Comparison of ENCODE assay signal across 8 mouse cellular contexts in the genomic region with DNA sequence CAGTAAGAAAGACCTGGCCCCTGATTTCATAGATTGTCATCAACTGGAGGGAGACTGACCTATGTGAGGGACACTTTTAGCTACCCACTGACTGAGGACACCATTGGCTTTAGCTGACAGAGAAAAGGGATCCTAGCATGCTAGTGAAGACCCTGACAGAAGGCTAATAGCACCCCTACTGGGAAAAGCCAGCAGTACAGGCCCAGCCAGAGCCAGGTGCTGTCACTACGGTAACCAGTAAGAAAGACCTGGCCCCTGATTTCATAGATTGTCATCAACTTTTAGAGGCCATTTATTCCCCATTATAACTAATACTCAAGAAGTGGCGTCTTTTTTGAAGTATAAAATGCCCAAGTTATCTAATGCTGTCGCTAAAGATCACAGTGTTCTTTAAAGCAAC.
DNase-seq lines count a peak whose midpoint lies in the region.

No protein-coding gene starts in this region.

- intact Hi-C loops in heart, postnatal 36 days (cut with DNase I) = no loop called here
- intact Hi-C loops in heart, postnatal 25 days (cut with DNase I) = no loop called here

- peak; percentile 56 for DNase-seq in heart, adult 11 months
- no peak for DNase-seq in heart, postnatal 36 days
- DNase-seq in testis, postnatal 10 days (ENCODE audit: low spot score) = peak; percentile 59
- DNase-seq in testis, postnatal 14 days (ENCODE audit: low spot score) = no peak
- DNase-seq in lung, postnatal 14 days = peak; percentile 9
- DNase-seq in thymus, postnatal 4 days = peak; percentile 67
- no peak for DNase-seq in adrenal gland, postnatal 10 days
- no peak for DNase-seq in heart, postnatal 25 days (ENCODE audit: low spot score)

Comparison
In these comparisons a context has a peak if more than half of its experiments do, and no peak if none do; other contexts are left out.
1. DNase-seq: peak in heart, adult 11 months (single experiment), testis, postnatal 10 days (single experiment), lung, postnatal 14 days (single experiment) and thymus, postnatal 4 days (single experiment); none in heart, postnatal 36 days (0 of 2), testis, postnatal 14 days (single experiment), adrenal gland, postnatal 10 days (single experiment) and heart, postnatal 25 days (single experiment).